Mouse (Mus musculus) heart, postnatal 14 days (tissue): ENCODE results near the gene Gatd1. TPM values are rescaled to one million over a fixed set of nuclear protein-coding genes. Genes with fewer than 3 reads are reported as not detected.
"Not testable (repeated sequence)": the region's sequence is repeated elsewhere in the genome, so short reads cannot be mapped to it uniquely, and the experiment has no call there.

ENCODE experiments used
- DNase-seq, 2 experiments: peaks; one replicate each; pipeline ENCODE4 v3.0.0; 2021 to 2022
- intact Hi-C: fragments of 180-260 bp; cut with DNase I; formaldehyde crosslinking; loops from one replicate; pipeline ENCODE4 v1.15.1; 2025
- long read RNA-seq, 2 experiments: library from polyadenylated mRNA; stranded (forward); transcript quantifications; one replicate each; pipeline ENCODE4 v2.0.0; 2021
- total RNA-seq, 2 experiments: library from RNA; stranded (reverse); gene quantifications; 2 replicates each; pipeline ENCODE4 v1.2.3; 2021

Gatd1 gene
- 10 to 100 TPM; 12.5 to 13.3 TPM for total RNA-seq
- long read RNA-seq, experiment 1, transcript Gatd1-201 (8 exons, 1,898 nt), result major isoform, 12 of 16 reads
- long read RNA-seq, experiment 1, partial matches to known transcripts, result 0 of 16 reads
- long read RNA-seq, experiment 1, other reads (novel, unspliced or antisense), result 3 of 16 reads
- long read RNA-seq, experiment 2, transcript Gatd1-201 (8 exons, 1,898 nt), result major isoform, 16 of 19 reads
- long read RNA-seq, experiment 2, partial matches to known transcripts, result 1 of 19 reads
- long read RNA-seq, experiment 2, other reads (novel, unspliced or antisense), result 2 of 19 reads

GRCm38 (mm10) chr7:141413809-141414584, at the start of gene Gatd1:
TSS of gene Gatd1 (minus strand) at chr7:141414136.
- intact Hi-C loops, result loop anchor here (5.0 kb wide), 1 partner anchor 43 kb away; the partner anchor contains the start of gene Pnpla2
- DNase-seq, result peak; percentile 100

DNA sequence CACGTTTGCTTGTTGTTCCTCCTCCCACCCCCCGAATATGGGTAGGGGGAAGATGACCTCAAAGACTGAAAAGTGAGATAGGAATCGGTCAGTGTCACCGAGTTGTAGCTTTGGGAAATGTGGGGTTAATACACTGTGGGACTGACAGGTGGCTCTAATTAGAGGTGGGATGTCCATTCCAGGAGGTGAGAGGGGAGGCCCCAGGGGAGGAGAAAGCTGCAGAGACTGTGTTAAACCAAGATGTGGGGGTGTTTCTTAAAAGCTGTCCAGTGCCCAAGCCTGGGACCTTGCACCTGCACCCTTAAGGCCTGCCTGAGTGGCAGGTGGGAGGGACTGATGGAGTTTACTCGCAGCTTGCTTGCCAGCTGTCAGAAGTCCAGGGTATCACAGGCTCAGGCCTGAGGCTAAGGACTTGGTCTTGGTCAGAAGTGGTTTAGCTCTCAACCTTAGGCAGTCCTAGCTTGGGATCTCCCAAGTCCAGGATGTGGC, 48.4 kb upstream of the Gatd1 start:
- intact Hi-C loops, result no loop called here

GRCm38 (mm10) chr7:141461521-141462332, 47.8 kb upstream of the Gatd1 start:
- DNase-seq, result peak in 1 of 2 experiments; percentile 56
- intact Hi-C loops, result no loop called here

More for the DNA sequence above, 48.4 kb upstream of the Gatd1 start:
- DNase-seq, result peak in 1 of 2 experiments; percentile 65

GRCm38 (mm10) chr7:141460391-141461113, 46.6 kb upstream of the Gatd1 start, which contains the start of gene Cracr2b:
TSS of gene Cracr2b (plus strand) at chr7:141461094.
- intact Hi-C loops, result no loop called here
- DNase-seq, result peak in 1 of 2 experiments; percentile 40

DNA sequence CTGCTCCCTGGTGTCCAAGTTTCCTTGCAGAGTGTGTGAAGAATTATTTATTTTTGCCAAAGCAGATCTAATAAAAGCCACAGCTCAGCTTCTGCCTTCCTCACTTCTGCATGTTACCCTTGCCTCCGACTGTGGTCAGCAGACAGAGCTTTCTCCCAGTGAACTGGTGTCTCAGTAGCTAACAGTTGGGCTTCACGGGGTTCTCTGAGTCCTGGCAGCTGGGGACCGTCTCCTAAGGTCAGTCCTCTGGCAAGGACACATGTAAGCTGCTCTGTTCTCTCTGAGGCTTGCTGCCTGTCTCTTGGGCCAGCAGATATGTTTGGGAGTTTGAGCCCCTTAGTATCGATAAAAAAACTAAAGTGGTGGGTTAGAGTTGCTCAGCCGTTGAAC, 46.1 kb upstream of the Gatd1 start:
- DNase-seq, result peak in 1 of 2 experiments; percentile 46
- intact Hi-C loops, result no loop called here

DNA sequence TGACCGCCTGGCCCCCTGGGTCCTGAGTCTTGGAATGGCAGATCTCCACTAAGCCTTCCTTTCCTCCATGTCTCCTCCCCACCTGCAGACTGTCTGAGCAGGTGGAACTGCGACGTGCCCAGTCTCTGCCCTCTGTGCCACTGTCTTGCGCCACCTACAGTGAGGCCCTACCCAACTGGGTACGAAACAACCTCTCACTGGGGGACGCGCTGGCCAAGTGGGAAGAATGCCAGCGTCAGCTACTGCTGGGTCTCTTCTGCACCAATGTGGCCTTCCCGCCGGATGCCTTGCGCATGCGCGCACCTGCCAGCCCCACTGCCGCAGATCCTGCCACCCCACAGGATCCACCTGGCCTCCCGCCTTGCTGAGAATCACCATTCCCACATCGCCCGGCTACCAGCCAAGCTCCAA, 45.4 kb upstream of the Gatd1 start:
- intact Hi-C loops, result loop anchor here (5.0 kb wide), 1 partner anchor 47 kb away; the partner anchor contains the start of gene Gatd1
- no peak for DNase-seq

DNA sequence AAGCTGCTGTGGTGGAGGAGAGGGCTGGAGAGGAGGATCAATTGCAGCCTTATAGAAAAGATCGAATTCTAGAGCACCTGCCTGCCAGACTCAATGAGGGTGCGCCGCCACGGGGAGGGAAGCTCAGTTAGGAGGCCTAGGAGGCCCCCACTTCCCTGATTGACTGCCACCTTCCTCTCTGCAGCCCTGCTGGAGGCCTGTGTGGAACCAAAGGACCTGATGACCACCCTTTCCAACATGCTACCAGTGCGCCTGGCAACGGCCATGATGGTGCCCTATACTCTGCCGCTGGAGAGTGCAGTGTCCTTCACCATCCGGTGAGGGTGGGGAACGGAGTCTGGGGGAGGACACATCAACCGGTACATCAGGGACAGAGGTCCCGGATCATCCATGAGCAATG, 44.7 kb upstream of the Gatd1 start:
- no peak for DNase-seq
- intact Hi-C loops, result loop anchor here (5.0 kb wide), 1 partner anchor 46 kb away; the partner anchor contains the start of gene Gatd1

DNA sequence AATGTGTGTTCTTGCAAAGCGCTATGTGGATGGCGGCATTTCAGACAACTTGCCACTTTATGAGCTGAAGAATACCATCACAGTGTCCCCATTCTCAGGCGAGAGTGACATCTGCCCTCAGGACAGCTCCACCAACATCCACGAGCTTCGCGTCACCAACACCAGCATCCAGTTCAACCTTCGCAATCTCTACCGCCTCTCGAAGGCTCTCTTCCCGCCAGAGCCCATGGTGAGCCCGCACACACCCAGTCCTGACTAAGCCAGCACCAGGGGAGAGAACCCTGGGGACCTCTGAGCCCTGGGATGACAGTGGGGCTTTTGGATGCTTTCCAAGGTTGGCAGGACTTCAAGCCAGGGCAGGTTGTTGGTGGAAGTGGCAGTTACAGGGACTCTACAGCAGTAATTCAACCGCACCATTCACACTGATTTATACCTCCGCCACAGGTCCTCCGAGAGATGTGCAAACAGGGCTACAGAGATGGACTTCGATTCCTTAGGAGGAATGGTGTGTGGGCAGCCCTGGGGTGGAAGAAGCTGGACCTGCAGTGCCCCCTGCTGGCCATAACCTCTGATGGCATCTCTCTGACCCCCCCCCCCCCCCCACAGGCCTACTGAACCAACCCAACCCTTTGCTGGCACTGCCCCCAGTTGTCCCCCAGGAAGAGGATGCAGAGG, 44.2 kb upstream of the Gatd1 start:
- intact Hi-C loops, result loop anchor here (5.0 kb wide), 1 partner anchor 46 kb away; the partner anchor contains the start of gene Gatd1
- DNase-seq, result peak; percentile 70 to 72

GRCm38 (mm10) chr7:141457236-141457635, 43.3 kb upstream of the Gatd1 start:
- DNase-seq, result no peak

DNA sequence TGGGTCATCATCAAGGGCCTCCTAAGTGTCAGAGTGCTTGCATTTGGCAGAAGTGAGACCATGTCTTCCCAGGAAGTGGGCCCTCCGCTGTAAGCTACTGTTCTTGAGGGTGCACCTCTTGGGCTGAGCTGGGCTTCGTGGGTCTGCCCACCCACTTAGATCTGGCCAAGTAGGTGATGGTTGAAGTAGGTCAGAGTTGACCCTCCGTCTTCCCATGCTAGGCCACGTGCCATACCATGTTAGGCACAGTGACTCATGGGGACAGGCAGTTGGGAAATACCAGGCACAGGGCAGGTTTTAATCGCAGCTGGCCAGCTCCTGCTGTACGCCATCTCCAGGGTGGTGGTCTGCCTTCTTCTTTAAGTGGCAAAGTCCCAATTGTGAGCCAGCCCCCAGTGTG, 42.8 kb upstream of the Gatd1 start:
- intact Hi-C loops, result loop anchor here (5.0 kb wide), 1 partner anchor 44 kb away; the partner anchor contains the start of gene Gatd1
- peak; percentile 43 to 57 for DNase-seq

More at GRCm38 (mm10) chr7:141457236-141457635, 43.3 kb upstream of the Gatd1 start:
- intact Hi-C loops, result loop anchor here (5.0 kb wide), 1 partner anchor 45 kb away; the partner anchor contains the start of gene Gatd1

- intact Hi-C loops, result loop anchor here (5.0 kb wide), 1 partner anchor 43 kb away; the partner anchor contains the start of gene Gatd1
These were observed 41.8 kb upstream of the Gatd1 start for GRCm38 (mm10) chr7:141455610-141456314.

GRCm38 (mm10) chr7:141454967-141455551, 41.1 kb upstream of the Gatd1 start, which contains the start of gene Pnpla2:
TSS of gene Pnpla2 (plus strand) at chr7:141455198.
- intact Hi-C loops, result loop anchor here (5.0 kb wide), 1 partner anchor 43 kb away; the partner anchor contains the start of gene Gatd1
- peak; percentile 96 to 97 for DNase-seq

More at GRCm38 (mm10) chr7:141455610-141456314, 41.8 kb upstream of the Gatd1 start:
- DNase-seq, result peak; percentile 79 to 82

- intact Hi-C loops, result no loop called here
- no peak for DNase-seq
These were observed 39.7 kb upstream of the Gatd1 start for GRCm38 (mm10) chr7:141453636-141454035.

DNA sequence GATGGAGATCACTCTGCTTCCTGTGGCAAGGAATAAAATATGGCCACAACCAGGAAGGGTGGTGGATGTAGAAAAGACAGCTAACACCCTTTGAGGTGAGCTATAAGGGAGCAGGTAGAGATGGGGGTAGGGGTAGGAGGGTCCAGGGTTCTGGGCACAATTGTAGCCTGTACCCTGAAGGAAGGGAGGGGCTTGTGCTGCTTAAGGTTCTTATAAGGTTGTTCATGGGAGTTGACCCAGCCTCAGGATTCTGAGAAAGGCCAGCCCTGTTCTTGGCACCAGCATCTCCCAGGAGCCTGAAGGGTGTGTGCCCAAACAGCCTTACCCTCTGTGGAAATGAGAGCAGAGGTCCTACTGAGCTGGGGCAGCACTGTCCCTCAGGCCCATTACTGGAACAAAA, 38.0 kb upstream of the Gatd1 start:
- no peak for DNase-seq
- intact Hi-C loops, result no loop called here

DNA sequence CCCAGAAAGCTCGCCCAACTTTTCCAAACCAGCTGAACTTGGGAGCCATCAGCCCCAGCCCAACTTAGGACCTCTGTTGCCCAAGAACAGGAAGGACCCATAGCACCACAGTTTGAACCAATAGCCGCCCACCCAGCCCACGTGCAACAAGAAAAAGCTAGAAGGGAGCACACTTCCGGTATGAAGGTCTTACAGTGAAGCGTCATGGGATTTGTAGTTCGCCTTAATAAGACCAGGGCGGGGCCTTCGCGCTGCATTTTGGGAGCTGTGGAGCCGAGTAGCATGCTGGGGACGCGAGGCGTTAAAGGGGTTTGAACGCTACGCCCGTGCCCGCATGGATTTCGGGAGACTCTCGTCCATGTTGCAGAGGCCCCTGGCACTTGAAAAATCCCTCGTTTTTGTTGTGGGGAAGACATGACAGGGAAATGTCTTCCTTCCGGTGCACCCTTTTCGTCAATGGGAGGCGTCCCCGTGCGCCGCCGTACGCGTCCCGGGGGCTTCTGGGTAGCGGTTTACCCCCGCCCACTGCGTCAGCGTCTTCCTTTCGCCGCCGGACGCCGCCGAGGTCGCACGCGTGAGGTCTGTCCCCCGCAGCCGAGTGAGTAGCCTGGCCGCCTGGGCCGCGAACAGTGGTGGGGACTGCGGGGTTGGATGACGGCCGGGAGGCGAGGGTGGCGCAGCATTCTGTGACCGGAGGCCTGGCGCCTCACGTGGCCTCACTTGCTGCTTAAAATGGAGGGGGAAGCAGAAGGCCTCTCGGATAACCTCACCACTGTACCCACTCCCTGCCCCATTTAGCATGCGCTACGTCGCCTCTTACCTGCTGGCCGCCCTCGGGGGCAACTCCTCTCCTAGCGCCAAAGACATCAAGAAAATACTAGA, 33.4 kb upstream of the Gatd1 start, which contains the start of gene Rplp2:
TSS of gene Rplp2 (plus strand) at position 261 of the 882 bp plus-strand sequence.
- peak; percentile 91 to 94 for DNase-seq
- intact Hi-C loops, result no loop called here

GRCm38 (mm10) chr7:141446374-141446773, 32.4 kb upstream of the Gatd1 start:
- intact Hi-C loops, DNase-seq: not testable (repeated sequence)
